Mouse (Mus musculus) cerebellum, postnatal 10 days (tissue): ENCODE data around the gene Pkdcc.

Experiments
- DNase-seq, 2 experiments: peaks; one replicate each; pipeline ENCODE4 v3.0.0; 2021; ENCODE audit warnings: mixed read lengths in 2 of 2

The Pkdcc gene

GRCm38 (mm10) chr17:83214674-83215528 lies at the start of gene Pkdcc:
Gene Pkdcc (plus strand): TSS chr17:83215292.
- peak; percentile 73 to 87 for DNase-seq

- DNase-seq, result no peak
These were observed 48.9 kb upstream of the Pkdcc start for GRCm38 (mm10) chr17:83166195-83166594.

DNA sequence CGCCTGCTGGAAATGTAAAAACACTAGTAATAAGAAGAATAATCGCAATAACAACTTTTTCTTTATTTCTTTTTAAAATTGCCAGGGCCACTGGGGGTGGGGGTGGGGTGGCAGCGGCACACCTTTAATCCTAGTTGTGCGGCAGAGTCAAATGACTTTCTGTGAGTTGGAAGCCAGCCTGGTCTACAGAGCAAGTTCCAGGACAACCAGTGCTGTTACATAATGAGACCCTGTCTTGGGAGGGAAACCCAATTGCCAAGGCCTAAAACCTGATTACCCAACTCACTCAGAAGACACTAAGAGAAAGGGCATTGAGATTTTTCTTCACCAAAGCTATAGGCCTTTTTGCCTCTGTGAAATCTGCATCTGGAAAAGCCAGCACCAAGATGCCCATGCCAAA lies 38.9 kb upstream of the Pkdcc start:
- DNase-seq, result no peak

DNA sequence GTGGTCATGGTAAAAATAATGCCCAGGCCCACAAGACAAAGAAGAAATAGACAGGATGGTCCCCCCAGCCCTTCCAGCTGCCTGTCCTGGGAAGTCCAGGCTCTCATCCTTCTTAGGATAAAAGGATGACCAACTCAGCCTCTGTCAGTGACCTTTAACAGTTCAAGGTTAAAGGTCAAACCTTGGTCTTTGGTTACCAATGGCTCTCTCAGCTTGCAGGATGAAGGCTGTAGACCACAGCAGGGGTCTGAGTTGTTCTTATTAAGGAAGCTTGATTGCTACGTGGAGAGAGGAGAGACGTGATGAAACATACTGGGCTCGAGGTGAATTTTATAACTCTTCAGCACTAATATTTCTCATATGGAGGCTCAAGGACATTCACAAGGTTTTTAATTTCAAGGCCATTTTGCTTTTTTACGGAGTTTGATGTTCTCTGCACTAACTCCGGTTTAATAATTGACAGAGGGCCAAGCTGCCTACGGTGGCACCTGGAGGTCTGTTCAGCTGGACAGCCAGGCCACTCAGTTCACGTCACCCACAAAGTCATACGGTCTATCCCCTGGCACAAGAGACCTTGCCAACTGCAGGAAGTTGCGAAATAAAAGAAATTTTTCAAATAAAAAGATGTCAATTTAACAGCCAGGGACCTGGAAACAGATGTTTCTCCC lies 36.5 kb upstream of the Pkdcc start:
- DNase-seq, result no peak

DNA sequence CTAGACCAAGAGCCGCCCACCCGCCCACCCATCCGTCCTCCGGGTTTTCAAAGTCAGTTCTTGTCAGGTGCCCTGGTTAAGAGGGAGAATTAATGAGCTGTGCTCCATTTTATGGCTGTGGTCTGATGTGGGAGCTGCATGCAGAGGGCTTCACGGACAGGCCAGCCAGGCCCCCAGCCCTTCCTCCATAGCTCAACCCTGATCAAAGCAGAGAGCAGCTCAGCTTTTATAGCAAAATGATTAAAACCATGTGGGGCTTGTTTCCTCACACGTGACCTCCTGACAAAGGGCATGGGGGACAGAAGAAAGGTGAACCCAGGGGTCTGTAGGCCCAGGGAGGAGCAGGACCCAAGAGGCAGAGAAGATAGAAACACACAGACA lies 36.0 kb upstream of the Pkdcc start:
- DNase-seq, result no peak

DNA sequence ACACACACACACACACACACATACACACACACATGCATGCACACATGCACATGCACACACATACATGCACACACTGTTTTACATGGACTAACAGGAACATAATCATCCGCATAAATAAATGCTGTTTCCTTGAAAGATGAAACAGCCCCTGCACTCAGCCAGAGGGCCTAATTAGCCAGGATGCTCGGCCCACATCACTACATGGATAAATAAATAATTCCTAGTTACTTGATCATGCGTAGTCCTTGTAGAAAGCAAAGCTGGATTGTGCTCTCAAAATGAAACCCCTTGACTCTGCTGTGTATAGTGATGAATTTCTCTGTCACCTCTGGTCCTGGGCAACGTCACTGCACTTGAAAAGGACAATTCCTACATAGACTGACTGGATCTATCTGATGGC lies 35.5 kb upstream of the Pkdcc start:
- no peak for DNase-seq

DNA sequence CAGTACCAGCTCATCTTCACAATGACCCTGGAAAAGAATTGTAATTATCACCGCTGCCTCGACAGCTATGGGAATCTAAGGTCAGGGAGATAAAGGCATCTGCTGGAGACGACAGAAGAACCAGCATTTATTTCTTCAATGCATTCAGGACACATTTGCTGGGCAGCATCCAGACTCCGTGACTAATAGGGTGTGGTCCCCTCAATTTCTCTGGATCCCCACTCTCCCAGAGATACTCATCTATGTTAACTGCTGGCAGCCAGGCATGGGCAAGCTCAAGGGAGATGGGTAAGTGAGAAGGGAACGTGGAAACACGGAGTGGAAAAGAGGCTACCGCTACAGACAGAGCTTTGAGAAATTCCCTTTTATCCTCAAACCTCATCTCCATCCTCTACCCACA lies 34.0 kb upstream of the Pkdcc start:
- no peak for DNase-seq

- DNase-seq, result no peak
These were observed 33.5 kb upstream of the Pkdcc start for GRCm38 (mm10) chr17:83181592-83181991.

GRCm38 (mm10) chr17:83182061-83182664 lies 32.9 kb upstream of the Pkdcc start:
- DNase-seq, result no peak

- no peak for DNase-seq
These were observed 32.3 kb upstream of the Pkdcc start for GRCm38 (mm10) chr17:83182780-83183179.

GRCm38 (mm10) chr17:83187751-83188565 lies 27.1 kb upstream of the Pkdcc start:
- no peak for DNase-seq

DNA sequence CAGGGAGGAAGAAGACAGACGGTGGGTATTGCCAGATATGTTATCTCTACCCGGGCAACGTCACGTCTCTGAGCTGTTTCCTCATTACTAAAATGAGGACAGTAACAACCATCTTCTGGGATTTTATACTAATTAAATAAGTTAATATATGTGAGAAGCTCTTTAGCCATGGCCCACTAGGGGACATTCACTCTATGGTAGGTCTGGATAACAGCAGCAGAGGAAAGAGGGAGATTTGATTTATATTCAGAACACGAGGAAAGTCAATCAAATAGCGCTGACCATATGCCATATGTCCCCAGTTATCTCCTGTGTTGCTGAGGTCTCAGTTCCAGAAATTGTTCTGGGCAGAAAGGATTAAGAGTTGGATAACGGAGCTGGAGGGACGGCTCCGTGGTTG lies 24.3 kb upstream of the Pkdcc start:
- no peak for DNase-seq

DNA sequence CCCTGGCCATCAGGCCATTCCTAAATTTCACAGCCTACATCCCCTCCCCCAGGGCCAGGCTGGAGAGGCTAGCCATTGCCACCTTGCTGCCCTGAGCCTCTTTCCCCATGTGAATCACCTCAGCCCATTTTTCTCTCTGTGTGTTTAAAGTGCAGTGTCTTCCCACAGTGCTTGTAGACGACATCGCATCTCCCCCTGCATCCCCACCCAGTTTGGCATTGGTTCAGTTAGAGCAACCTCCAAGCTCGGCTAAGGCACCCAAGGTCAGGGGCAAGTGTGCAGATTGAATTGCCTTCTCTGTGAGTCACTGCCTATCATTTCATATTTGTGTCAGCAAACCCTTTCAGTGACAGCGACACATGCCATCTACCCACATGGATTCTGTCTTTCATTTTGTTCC lies 20.6 kb upstream of the Pkdcc start:
- DNase-seq, result no peak

GRCm38 (mm10) chr17:83197361-83197923 lies 17.6 kb upstream of the Pkdcc start:
- no peak for DNase-seq

GRCm38 (mm10) chr17:83200469-83200868 lies 14.6 kb upstream of the Pkdcc start:
- no peak for DNase-seq

DNA sequence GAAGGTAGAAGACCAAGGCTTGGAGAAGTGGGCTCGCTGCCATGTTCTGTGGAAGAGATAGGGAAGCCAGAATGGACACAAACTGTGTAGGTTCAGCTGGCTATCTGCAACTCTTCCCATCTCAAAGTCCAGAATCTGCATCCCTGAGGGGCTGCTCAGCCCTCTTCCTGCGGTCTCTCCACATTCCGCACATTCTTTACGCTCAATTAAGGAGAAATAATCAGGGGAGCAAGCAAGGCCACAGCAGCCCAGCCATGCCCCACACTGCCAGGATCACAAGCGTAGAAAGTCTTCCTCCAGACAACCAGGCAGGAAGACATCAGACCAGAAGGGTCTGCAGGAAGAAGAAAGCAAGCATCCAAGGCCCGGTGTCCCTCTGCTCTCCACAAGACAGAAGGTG lies 13.8 kb upstream of the Pkdcc start:
- no peak for DNase-seq

DNA sequence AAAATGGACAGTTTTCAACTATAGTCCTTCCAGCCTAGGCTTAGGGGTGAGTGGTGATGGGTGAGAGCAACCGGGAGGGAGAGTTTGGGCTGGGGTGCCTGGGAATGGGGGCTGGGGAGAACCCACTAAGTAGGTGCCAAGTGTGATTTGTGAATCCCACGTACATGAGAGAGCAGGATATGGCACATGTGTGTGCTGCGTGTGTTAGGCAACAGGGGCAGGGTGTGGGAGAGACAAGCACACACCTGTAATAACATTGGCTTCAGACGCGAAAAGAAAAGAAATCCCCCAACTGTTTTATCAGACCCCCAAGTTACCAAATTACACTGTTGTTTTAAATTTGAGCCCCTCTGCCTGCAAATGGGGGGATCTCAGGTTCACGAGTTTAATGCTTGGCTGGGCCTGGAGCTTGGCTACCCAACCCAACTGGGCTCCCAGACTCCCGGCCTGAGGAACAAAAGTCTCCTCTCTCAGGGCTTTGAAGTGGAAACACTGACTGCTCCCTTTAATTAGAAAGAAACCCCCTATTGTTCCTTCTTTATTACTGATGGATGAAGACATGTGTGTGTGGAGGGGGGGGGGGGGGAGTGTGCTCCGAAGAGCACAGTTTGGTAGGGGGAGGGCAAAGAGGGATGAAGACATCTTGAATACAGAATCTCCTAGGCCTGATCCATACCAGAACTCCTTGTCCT lies 11.3 kb upstream of the Pkdcc start:
- no peak for DNase-seq

- DNase-seq, result no peak
These were observed 7.8 kb upstream of the Pkdcc start for GRCm38 (mm10) chr17:83207296-83207695.

DNA sequence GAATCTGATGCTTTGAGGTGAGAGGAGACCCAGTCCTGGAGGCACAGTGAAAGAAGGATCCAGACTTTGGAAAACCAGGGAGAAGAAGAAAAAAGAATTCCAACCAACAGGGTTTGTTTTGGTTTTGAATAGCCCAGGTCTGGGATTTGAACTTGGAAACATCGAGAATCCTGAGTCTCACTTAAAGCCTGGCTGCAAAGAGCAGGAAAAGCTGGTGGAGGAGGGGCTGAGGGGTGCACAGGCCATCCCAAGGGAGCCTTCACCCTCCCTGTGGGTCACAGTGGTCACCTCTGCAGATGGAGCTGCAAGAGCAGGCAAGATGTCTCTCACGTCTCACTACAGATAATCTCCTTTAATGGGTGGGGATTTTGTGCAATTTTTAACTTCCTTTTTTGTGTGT lies 6.6 kb upstream of the Pkdcc start:
- no peak for DNase-seq

- peak; percentile 45 to 60 for DNase-seq
These were observed 4.6 kb upstream of the Pkdcc start for GRCm38 (mm10) chr17:83210531-83210930.

GRCm38 (mm10) chr17:83211196-83211595 lies 3.9 kb upstream of the Pkdcc start:
- DNase-seq, result no peak

GRCm38 (mm10) chr17:83212422-83212821 lies 2.7 kb upstream of the Pkdcc start:
- DNase-seq, result no peak
